ENCODE assay signal across 23 mouse cellular contexts in genomic region chr10:97692913-97693312, GRCm38 (mm10). TPM values are rescaled to one million over a fixed set of nuclear protein-coding genes. Genes with fewer than 3 reads are reported as not detected.
A peak's percentile ranks its signal among the peaks of the same experiment; 100 is the strongest.
DNase-seq lines count a peak whose midpoint lies in the region; ATAC-seq and TF ChIP-seq lines count a peak whose summit lies in the region.
"Had no signal": no experiment of that assay in that cellular context is flagged by ENCODE, and none has a peak within 500 bp of the region (broad histone marks: within the 10 kb centered on the region; RNA-seq: fewer than 3 reads in every experiment).

Gene Ccer1, plus strand, starts transcription at chr10:97693059.

- peak; percentile 85 for DNase-seq in heart, adult 11 months
- no peak for DNase-seq in heart, postnatal 25 days (ENCODE audit: low spot score)
- peak; percentile 5 for DNase-seq in heart, postnatal 4 days
- DNase-seq in heart, adult 2 months, result no peak
- DNase-seq in stomach, postnatal 0 days (ENCODE audit: low spot score), result no peak
- DNase-seq in embryo, embryonic 9.5 days (ENCODE audit: extremely low spot score), result no peak
- DNase-seq: B cell, adult 2 months; cerebellum, adult 9-10 months; kidney, adult 9 months; kidney, postnatal 4 days; liver, embryonic 13.5 days; midbrain, embryonic 14.5 days had no signal

- intact Hi-C loops in heart, postnatal 25 days (cut with DNase I), result no loop called here
- intact Hi-C loops in heart, adult 2 months (cut with DNase I), result no loop called here

- H3K4me3 ChIP-seq in heart, adult 2 months, result no peak within 1 kb of the TSS
- H3K4me3 ChIP-seq in stomach, embryonic 14.5 days (ENCODE audit: low read depth, low read length), result no peak within 1 kb of the TSS
- H3K4me3 ChIP-seq in stomach, postnatal 0 days (ENCODE audit: low read depth, low read length), result no peak within 1 kb of the TSS
- H3K4me3 ChIP-seq: limb, embryonic 12.5 days; liver, embryonic 13.5 days; lung, embryonic 15.5 days; stomach, embryonic 15.5 days had no signal

- WGBS in heart, adult 2 months, result 65% methylated on average over 20 of the region's 20 CpGs
- 79% methylated on average over 20 of the region's 20 CpGs for WGBS in stomach, embryonic 14.5 days
- WGBS in stomach, postnatal 0 days, result 75% methylated on average over 20 of the region's 20 CpGs

- peak; percentile 33; the same call in 1 of the 2 replicates for ATAC-seq in stomach, embryonic 14.5 days (ENCODE audit: insufficient number of reproducible peaks, insufficient read depth, low FRiP score, low read depth)
- no peak for ATAC-seq in stomach, postnatal 0 days (ENCODE audit: low FRiP score, low TSS enrichment)
- ATAC-seq: forebrain, embryonic 14.5 days; inflammation-experienced regulatory T-cells, adult 6 months; Patski had no signal

- TF ChIP-seq EP300 in heart, adult 2 months (IDR thresholded peaks at IDR 0.05; ENCODE audit: insufficient read depth, low read depth, low read length), result no peak
- no peak for TF ChIP-seq EP300 in stomach, postnatal 0 days (optimal IDR thresholded peaks at IDR 0.05)

- H3K79me2 ChIP-seq in heart, adult 2 months (replicated peaks; ENCODE audit: control insufficient read depth, insufficient read depth, low read length), result no peaks in the 10 kb centered on the region

- H3K4me1 ChIP-seq in heart, adult 2 months (ENCODE audit: control insufficient read depth, insufficient read depth, low read length), result no peaks in the 10 kb centered on the region
- no peaks in the 10 kb centered on the region for H3K4me1 ChIP-seq in stomach, embryonic 14.5 days (ENCODE audit: control insufficient read depth, insufficient read depth, low read length)
- H3K4me1 ChIP-seq in stomach, postnatal 0 days (replicated peaks; ENCODE audit: control insufficient read depth, insufficient read depth), result no peaks in the 10 kb centered on the region
- H3K4me1 ChIP-seq: limb, embryonic 12.5 days; liver, embryonic 13.5 days; lung, embryonic 15.5 days; stomach, embryonic 15.5 days had no signal

- no peak within 1 kb of the TSS for H3K9ac ChIP-seq in heart, adult 2 months (ENCODE audit: low read depth, low read length)
- no peak within 1 kb of the TSS for H3K9ac ChIP-seq in stomach, embryonic 14.5 days (replicated peaks; ENCODE audit: low read depth, low read length)
- no peak within 1 kb of the TSS for H3K9ac ChIP-seq in stomach, postnatal 0 days (ENCODE audit: low read length)
- H3K9ac ChIP-seq: limb, embryonic 12.5 days; liver, embryonic 13.5 days; lung, embryonic 15.5 days; stomach, embryonic 15.5 days had no signal

- peaks cover 6% of the 10 kb centered on the region; the same call in 1 of the 2 replicates for H3K9me3 ChIP-seq in stomach, embryonic 14.5 days (ENCODE audit: control insufficient read depth, low read depth, low read length)
- no peaks in the 10 kb centered on the region for H3K9me3 ChIP-seq in stomach, postnatal 0 days (ENCODE audit: control insufficient read depth, low read length)
- H3K9me3 ChIP-seq: lung, embryonic 15.5 days; stomach, embryonic 15.5 days had no signal

- H3K27ac ChIP-seq in heart, adult 2 months, result no peak within 1 kb of the TSS
- no peak within 1 kb of the TSS for H3K27ac ChIP-seq in stomach, embryonic 14.5 days (ENCODE audit: low read length)
- no peak within 1 kb of the TSS for H3K27ac ChIP-seq in stomach, postnatal 0 days (replicated peaks)
- H3K27ac ChIP-seq: limb, embryonic 12.5 days; liver, embryonic 13.5 days; lung, embryonic 15.5 days; macrophage; stomach, embryonic 15.5 days had no signal

- no peak for TF ChIP-seq POLR2A in heart, adult 2 months (IDR thresholded peaks at IDR 0.05; ENCODE audit: insufficient read depth, low read depth, low read length)

- no peaks in the 10 kb centered on the region for H3K36me3 ChIP-seq in heart, adult 2 months (ENCODE audit: control insufficient read depth, insufficient read depth, low read length)
- no peaks in the 10 kb centered on the region for H3K36me3 ChIP-seq in stomach, embryonic 14.5 days (ENCODE audit: control insufficient read depth, insufficient read depth, low read length)
- H3K36me3 ChIP-seq in stomach, postnatal 0 days (ENCODE audit: control insufficient read depth, insufficient read depth, low read length), result no peaks in the 10 kb centered on the region
- H3K36me3 ChIP-seq: limb, embryonic 12.5 days; liver, embryonic 13.5 days; lung, embryonic 15.5 days; stomach, embryonic 15.5 days had no signal

- H3K4me2 ChIP-seq in stomach, embryonic 14.5 days (replicated peaks; ENCODE audit: low read depth, low read length), result no peak within 1 kb of the TSS
- no peak within 1 kb of the TSS for H3K4me2 ChIP-seq in stomach, postnatal 0 days (replicated peaks; ENCODE audit: low read depth)
- H3K4me2 ChIP-seq: limb, embryonic 12.5 days; liver, embryonic 13.5 days; lung, embryonic 15.5 days; stomach, embryonic 15.5 days had no signal

- TF ChIP-seq CTCF in heart, adult 2 months (IDR thresholded peaks at IDR 0.05), result no peak
- no peak for TF ChIP-seq CTCF in stomach, postnatal 0 days (IDR thresholded peaks at IDR 0.05; ENCODE audit: low read depth)

- H3K27me3 ChIP-seq in heart, adult 2 months (ENCODE audit: control insufficient read depth, insufficient read depth, low read length), result no peaks in the 10 kb centered on the region
- no peaks in the 10 kb centered on the region for H3K27me3 ChIP-seq in stomach, embryonic 14.5 days (ENCODE audit: control insufficient read depth, insufficient read depth, low read length)
- no peaks in the 10 kb centered on the region for H3K27me3 ChIP-seq in stomach, postnatal 0 days (ENCODE audit: control insufficient read depth, insufficient read depth, low read length)
- H3K27me3 ChIP-seq: limb, embryonic 12.5 days; liver, embryonic 13.5 days; lung, embryonic 15.5 days; Patski; stomach, embryonic 15.5 days had no signal

RNA-seq across cellular contexts. Expression of gene Ccer1, which starts in this region (rescaled TPM):
- not detected for total RNA-seq in heart, postnatal 25 days (2021)
- not detected for total RNA-seq in heart, postnatal 4 days (2021)
- total RNA-seq in heart, adult 2 months (2021), result not detected
- polyA plus RNA-seq in heart, adult 2 months (2012; rRNA removed), result 0.15 TPM in 1 of 2 replicates, not detected in the other
- polyA plus RNA-seq in stomach, embryonic 14.5 days (2014; fragmentation: Nextera tagmentation; extraction: Ambion mirVana), result not detected in 2 replicates
- not detected in 2 replicates for polyA plus RNA-seq in stomach, postnatal 0 days (2015; fragmentation: Nextera tagmentation; extraction: Ambion mirVana)
- total RNA-seq: granulocyte monocyte progenitor cell, adult 5-6 weeks; layer of hippocampus, postnatal 10 days had no signal
- polyA plus RNA-seq: cortical plate, adult 2 months; forebrain, embryonic 14.5 days; inflammation-experienced regulatory T-cells, adult 6 months; limb, embryonic 12.5 days; liver, embryonic 13.5 days; lung, embryonic 15.5 days; macrophage; midbrain, embryonic 14.5 days; Patski; stomach, embryonic 15.5 days had no signal

Comparison
In these comparisons a context has a peak if more than half of its experiments do, and no peak if none do; other contexts are left out.
1. Peak in DNase-seq in heart, postnatal 4 days; RNA of the gene not detected or under 1 TPM.
2. Peak in ATAC-seq in stomach, embryonic 14.5 days; RNA of the gene not detected or under 1 TPM.